Mouse (Mus musculus) stomach, embryonic 15.5 days (tissue): ENCODE measurements around the gene Psapl1. TPM values are rescaled to one million over a fixed set of nuclear protein-coding genes. Genes with fewer than 3 reads are reported as not detected.

ENCODE experiments used
- ATAC-seq: fragments of 200-750 bp; cut with Nextera tagmentation; 2 replicates; pipeline ENCODE4 v1.8.0; 2017; ENCODE audit warnings: low read depth, moderate number of reproducible peaks, moderate TSS enrichment; ENCODE audit not compliant: insufficient read depth, low FRiP score
- H3K27ac ChIP-seq: fragments of 300-500 bp; sonication (generic); 2 replicates; pipeline ENCODE4 v1.5.1; 2015; ENCODE audit warnings: mild to moderate bottlenecking, inconsistent platforms
- H3K27me3 ChIP-seq: fragments of 300-500 bp; sonication (generic); replicated peaks from 2 replicates; pipeline ENCODE4 v1.6.1; 2015; ENCODE audit warnings: inconsistent platforms
- H3K36me3 ChIP-seq: fragments of 300-500 bp; sonication (generic); 2 replicates; pipeline ENCODE4 v1.6.1; 2015; ENCODE audit warnings: inconsistent platforms
- H3K4me1 ChIP-seq: fragments of 300-500 bp; sonication (generic); 2 replicates; pipeline ENCODE4 v1.6.1; 2015; ENCODE audit warnings: inconsistent platforms
- H3K4me2 ChIP-seq: fragments of 300-500 bp; sonication (generic); 2 replicates; pipeline ENCODE4 v1.6.1; 2015; ENCODE audit warnings: mild to moderate bottlenecking, inconsistent platforms
- H3K4me3 ChIP-seq: fragments of 300-500 bp; sonication (generic); replicated peaks from 2 replicates; pipeline ENCODE4 v1.5.1; 2015; ENCODE audit warnings: inconsistent platforms
- H3K9ac ChIP-seq: fragments of 300-500 bp; sonication (generic); 2 replicates; pipeline ENCODE4 v1.6.1; 2015; ENCODE audit warnings: inconsistent platforms
- H3K9me3 ChIP-seq: fragments of 300-500 bp; sonication (generic); 2 replicates; pipeline ENCODE4 v1.6.1; 2016; ENCODE audit warnings: inconsistent platforms
- WGBS: fragments of 180-500 bp; shearing (Covaris S2); methylation state at CpG from one replicate; pipeline ENCODE4 v1.1.7; 2015; 5-methylcytosine and 5-hydroxymethylcytosine counted together
- polyA plus RNA-seq: library from polyadenylated mRNA; unstranded; fragments of >200 nt; fragmentation: Nextera tagmentation; extraction: Ambion mirVana; gene quantifications from 2 replicates; pipeline ENCODE4 v1.2.1, GENCODE M21; 2015

Psapl1 gene
- polyA plus RNA-seq, result 8.4 and 16.7 TPM in 2 replicates

DNA sequence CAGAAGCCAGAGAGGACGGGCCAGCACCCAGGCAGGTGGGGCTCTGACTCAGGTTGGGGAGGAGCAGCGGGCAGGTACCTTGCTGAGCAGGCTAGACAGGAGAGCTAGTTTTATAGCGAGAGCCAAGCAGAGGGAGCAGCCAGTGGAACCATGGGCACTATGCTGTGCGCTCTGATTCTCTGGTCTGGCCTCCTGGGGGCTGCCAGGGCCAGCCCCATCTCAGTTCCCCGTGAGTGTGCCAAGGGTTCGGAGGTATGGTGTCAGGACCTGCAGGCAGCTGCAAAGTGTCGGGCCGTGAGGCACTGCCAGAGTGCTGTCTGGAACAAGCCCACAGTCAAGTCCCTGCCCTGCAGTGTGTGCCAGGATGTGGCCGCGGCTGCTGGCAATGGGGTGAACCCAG is at the start of gene Psapl1:
Psapl1 (plus strand) TSS at position 106 of the 400 bp plus-strand sequence.
- no peak within 1 kb of the TSS for H3K4me2 ChIP-seq
- peak; percentile 70 for ATAC-seq
- 79% methylated on average over 10 of the region's 10 CpGs for WGBS
- H3K27ac ChIP-seq, result peak within 1 kb of the TSS; percentile 74
- no peaks in the 10 kb centered on the region for H3K36me3 ChIP-seq
- H3K27me3 ChIP-seq, result no peaks in the 10 kb centered on the region
- no peak within 1 kb of the TSS for H3K4me3 ChIP-seq
- H3K4me1 ChIP-seq, result no peaks in the 10 kb centered on the region; the same call in none of the 2 replicates
- H3K9ac ChIP-seq, result no peak within 1 kb of the TSS
- no peaks in the 10 kb centered on the region for H3K9me3 ChIP-seq

DNA sequence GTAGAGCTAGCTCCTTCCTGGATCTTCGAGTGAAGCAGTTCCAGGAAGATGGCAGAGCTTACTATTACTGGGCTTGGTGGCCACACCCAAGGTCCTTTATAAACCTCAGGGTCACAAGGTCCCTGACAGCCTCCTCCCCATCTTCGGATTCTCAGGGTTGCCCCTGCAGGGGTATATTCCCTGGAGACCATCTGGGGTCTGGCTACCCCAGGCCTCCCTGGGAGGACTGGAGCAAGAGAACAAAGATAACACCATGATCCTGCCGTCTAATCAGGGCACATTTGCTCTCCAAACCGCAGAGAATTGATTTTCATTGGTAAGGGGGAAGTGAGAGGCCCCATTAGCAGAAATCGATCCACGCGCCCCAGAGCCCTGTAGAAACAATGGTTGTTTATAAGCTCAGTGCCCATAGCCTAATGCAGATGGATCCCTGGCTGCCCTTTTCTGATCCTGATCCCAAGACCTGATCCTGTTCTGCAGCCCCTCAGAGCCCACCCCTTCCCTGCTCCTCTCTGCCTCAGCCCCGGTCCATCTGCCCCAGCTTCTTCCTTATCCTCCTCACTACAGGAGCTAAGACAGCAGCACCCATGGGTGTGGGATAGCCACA is 48.8 kb upstream of the Psapl1 start:
- H3K27me3 ChIP-seq, result no peaks in the 10 kb centered on the region
- 45% methylated on average over 8 of the region's 8 CpGs for WGBS
- H3K4me1 ChIP-seq, result no peaks in the 10 kb centered on the region; the same call in 1 of the 2 replicates
- ATAC-seq, result no peak
- no peak overlapping the region for H3K27ac ChIP-seq
- H3K9ac ChIP-seq, result no peak overlapping the region
- H3K9me3 ChIP-seq, result no peaks in the 10 kb centered on the region
- no peak overlapping the region for H3K4me3 ChIP-seq
- no peak overlapping the region for H3K4me2 ChIP-seq
- no peaks in the 10 kb centered on the region for H3K36me3 ChIP-seq

DNA sequence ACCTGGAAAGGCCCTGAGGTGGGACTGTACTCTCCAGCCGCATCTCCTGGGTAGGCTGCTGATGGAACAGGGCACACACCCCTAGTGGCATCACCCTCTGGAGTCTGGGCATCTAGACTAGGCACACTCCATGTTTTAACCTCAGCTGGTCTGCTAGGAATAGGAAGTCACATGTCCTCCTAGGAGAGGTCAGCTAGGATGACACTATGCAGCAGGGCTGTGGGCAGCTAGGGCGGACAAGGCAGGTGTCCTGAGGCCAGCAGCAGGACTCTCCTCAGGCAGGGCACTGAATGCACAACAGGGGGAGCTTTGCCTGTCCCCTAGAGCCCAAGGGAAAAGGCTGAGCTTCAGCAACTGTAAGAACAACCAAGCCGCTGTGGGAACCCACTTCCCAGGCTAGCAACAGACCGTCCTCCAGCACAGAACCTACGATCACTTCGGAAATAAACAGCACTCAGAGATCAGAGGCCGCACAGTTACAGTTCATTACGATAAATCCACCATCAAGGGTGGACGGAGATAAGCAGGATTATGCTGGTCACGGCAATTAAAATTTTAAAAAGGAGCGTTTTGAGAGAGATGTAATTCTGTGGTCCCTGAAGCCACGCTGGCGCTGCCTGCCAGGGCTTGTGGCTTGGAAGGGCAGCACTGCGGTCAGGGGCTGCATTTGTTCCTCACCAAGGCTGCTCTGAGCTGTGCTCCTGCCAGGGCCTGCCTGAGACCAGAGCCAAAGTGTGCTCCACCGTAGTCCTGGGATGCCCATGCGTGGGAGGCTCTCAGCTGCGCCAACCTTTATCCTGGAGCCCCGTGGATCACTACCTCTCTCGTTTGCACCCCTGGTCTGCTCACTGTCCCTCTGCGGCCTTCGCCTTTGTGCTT is 38.2 kb upstream of the Psapl1 start:
- no peak overlapping the region for H3K9ac ChIP-seq
- H3K4me2 ChIP-seq, result no peak overlapping the region
- H3K27ac ChIP-seq, result no peak overlapping the region
- no peaks in the 10 kb centered on the region for H3K9me3 ChIP-seq
- H3K27me3 ChIP-seq, result no peaks in the 10 kb centered on the region
- no peaks in the 10 kb centered on the region for H3K36me3 ChIP-seq
- no peaks in the 10 kb centered on the region for H3K4me1 ChIP-seq
- WGBS, result 83% methylated on average over 21 of the region's 21 CpGs
- ATAC-seq, result no peak
- H3K4me3 ChIP-seq, result no peak overlapping the region

DNA sequence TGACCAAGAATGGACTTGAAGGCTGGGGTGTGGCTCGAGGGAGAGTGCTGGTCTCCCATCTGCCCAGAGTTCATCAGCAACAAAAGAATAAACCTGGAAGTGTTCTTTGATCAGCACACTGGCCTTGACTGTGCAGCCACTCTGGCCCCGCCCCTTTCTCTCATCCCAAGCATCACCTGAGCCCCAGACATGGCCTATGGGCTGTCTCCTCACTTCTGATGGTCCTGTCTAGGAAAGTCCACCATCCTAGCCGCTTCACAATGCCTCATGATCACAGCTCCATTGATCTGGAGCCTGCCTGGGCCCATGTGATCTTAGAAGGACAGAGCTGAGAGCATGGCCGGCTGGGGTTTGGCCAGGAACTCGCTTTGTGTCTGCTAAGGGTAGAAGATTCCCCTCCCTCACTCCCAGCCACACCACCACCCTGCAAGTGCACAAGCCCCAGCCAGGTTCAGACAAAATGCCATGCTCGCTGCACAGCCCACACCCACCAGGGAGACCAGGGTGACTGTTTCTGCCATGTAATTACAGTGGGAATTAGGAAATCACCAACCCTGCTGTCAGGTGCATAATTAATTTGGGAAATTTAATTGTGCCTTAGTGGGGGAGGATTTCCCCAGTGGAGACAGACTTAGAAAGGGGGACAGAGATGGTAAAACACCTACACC is 37.3 kb upstream of the Psapl1 start:
- no peak for ATAC-seq

DNA sequence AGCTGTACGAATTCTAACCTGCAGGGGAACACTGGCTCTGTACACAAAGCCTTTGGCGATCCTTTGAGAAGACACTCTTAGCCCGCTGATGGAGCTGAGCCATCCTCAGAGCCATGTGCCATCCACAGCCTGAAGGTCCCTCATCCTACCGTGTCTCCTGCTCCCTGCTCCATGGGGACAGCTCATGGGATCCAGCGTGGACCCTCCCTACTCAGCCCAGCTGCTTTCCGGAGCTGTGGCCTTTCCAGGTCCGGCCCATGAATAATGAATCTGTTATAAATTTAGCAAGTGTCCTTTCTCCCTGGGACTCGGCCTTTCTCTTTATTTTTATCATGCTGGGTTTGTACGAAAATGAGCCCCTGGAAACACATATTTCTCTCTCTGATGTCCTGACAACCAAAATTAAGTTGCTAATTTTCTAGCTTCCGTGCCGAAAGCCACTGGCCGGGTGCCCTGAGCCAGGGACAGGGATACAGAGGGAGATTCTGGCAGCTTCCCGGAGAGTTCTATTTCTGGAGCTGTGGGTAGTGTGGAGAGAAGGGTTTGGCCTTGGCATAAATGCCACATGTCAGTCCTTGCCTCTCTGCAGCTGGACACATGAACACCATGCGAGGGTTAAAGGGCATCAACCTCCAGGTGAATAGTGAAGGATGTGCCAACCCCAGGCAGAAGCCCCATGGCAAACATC is 34.7 kb upstream of the Psapl1 start:
- Histone ChIP-seq H3K27ac (no peak overlapping the region), H3K4me1 (no peaks in the 10 kb centered on the region), H3K4me3 (no peak overlapping the region), H3K27me3 (no peaks in the 10 kb centered on the region), H3K9me3 (no peaks in the 10 kb centered on the region), H3K9ac (no peak overlapping the region), H3K4me2 (no peak overlapping the region), H3K36me3 (no peaks in the 10 kb centered on the region)
- ATAC-seq, result no peak
- 70% methylated on average over 14 of the region's 14 CpGs for WGBS

More for the DNA sequence above, 37.3 kb upstream of the Psapl1 start:
- 77% methylated on average over 6 of the region's 6 CpGs for WGBS
- no peaks in the 10 kb centered on the region for H3K36me3 ChIP-seq
- no peaks in the 10 kb centered on the region for H3K9me3 ChIP-seq
- H3K4me3 ChIP-seq, result no peak overlapping the region
- no peak overlapping the region for H3K4me2 ChIP-seq
- no peaks in the 10 kb centered on the region for H3K27me3 ChIP-seq
- H3K4me1 ChIP-seq, result no peaks in the 10 kb centered on the region
- no peak overlapping the region for H3K27ac ChIP-seq
- no peak overlapping the region for H3K9ac ChIP-seq

DNA sequence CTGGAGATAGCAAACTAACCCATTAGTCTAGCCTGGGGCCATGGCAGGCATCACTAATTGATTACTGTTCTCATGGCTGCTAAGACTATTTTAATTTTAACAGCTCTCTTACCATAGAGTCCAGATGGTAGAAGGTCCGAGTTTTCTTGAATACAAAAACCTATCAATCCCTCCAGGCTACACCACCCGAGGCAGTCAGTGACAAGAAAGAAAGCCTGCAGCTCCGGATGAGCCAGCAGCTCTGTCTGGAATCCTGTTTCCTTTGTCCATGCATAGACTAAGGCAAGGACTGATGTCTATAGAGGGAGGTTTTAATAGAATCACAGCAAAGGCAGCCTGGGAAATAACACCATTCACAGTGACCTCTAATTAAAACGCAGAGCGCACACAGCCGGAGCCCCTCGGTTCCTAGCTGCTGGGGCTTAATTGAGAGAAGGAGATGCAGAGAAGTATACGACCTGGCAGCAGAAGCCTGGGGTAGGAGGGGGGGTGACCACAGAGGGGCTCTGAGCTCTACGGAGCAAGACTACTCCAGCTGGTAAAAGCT is 29.2 kb upstream of the Psapl1 start:
- Histone ChIP-seq H3K9ac (no peak overlapping the region), H3K36me3 (no peaks in the 10 kb centered on the region)

DNA sequence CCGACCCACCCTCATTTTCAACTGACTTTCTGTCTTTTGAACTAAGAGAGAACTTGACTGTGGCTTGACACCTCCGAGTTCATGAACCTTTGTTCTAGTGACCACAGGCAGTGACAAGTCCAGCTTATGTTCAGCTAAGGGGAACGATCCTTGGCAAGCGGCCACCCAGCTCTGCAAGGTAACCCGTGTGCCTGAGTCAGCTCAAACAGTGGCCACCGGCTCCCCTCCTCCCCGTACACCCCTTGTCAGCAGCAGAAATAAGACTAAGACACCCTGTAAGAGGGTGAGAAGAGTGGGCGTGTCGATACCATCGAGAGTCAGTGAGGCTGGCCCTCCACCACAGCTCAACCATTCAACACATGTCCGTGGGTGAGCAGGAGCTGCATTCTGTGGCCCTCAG is 27.4 kb upstream of the Psapl1 start:
- Histone ChIP-seq H3K4me1 (0 out of 2 replicates have a peak, but pooled peaks cover 4% of the 10 kb centered on the region), H3K27ac (no peak overlapping the region), H3K9ac (no peak overlapping the region), H3K36me3 (no peaks in the 10 kb centered on the region), H3K9me3 (no peaks in the 10 kb centered on the region), H3K4me2 (no peak overlapping the region), H3K27me3 (no peaks in the 10 kb centered on the region), H3K4me3 (no peak overlapping the region)
- 80% methylated on average over 11 of the region's 11 CpGs for WGBS
- no peak for ATAC-seq

More for the DNA sequence above, 29.2 kb upstream of the Psapl1 start:
- ATAC-seq, result no peak
- no peak overlapping the region for H3K4me3 ChIP-seq
- 55% methylated on average over 9 of the region's 9 CpGs for WGBS
- no peaks in the 10 kb centered on the region for H3K9me3 ChIP-seq
- no peak overlapping the region for H3K27ac ChIP-seq
- H3K27me3 ChIP-seq, result no peaks in the 10 kb centered on the region
- no peak overlapping the region for H3K4me2 ChIP-seq
- 0 out of 2 replicates have a peak, but pooled peaks cover 4% of the 10 kb centered on the region for H3K4me1 ChIP-seq

DNA sequence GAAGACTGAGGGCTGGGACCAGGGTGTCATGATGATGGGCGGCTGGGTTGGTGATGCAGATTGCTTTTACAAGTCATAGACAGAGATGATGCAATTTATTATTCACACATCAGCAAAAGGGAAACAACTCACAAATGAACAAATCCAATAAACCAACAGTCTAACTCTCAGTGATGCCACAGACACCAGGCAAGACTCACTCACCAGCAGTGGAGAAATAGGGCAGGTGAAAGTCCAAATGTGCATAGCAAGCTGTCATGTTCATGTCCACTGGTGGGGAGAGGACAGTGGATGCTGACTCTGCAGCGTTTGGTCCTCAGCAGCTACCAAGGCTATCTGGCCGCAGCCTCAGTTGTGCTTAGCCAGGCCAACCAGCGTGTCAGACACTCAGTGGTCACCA is 26.9 kb upstream of the Psapl1 start:
- Histone ChIP-seq H3K27me3 (no peaks in the 10 kb centered on the region), H3K27ac (no peak overlapping the region), H3K9me3 (no peaks in the 10 kb centered on the region), H3K4me3 (no peak overlapping the region), H3K4me2 (no peak overlapping the region), H3K9ac (no peak overlapping the region), H3K4me1 (0 out of 2 replicates have a peak, but pooled peaks cover 4% of the 10 kb centered on the region), H3K36me3 (no peaks in the 10 kb centered on the region)
- no peak for ATAC-seq
- WGBS, result 86% methylated on average over 4 of the region's 4 CpGs

DNA sequence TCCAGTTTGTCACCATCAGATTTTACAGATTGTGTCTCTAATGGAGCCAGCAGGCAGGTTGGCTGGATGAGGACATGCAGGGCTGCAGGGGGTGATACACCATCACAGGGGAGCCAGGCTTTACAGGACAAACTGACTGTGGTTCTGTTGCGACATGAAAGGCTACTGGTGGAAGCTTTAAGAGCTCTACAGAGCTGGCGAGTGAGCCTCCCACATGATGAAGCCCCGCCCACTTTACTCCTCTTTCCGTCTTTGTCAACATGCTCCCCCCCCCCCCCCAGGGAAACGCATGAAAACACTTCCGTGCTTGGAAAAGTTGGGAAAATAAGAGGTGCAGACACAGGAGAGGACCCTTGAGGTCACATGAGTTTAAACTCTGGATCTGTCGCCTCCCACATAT is 25.6 kb upstream of the Psapl1 start:
- Histone ChIP-seq H3K27ac (no peak overlapping the region), H3K4me2 (no peak overlapping the region), H3K36me3 (no peaks in the 10 kb centered on the region), H3K9ac (no peak overlapping the region), H3K27me3 (no peaks in the 10 kb centered on the region), H3K9me3 (no peaks in the 10 kb centered on the region), H3K4me3 (no peak overlapping the region), H3K4me1 (0 out of 2 replicates have a peak, but pooled peaks cover 4% of the 10 kb centered on the region)
- ATAC-seq, result no peak
- 47% methylated on average over 7 of the region's 7 CpGs for WGBS

DNA sequence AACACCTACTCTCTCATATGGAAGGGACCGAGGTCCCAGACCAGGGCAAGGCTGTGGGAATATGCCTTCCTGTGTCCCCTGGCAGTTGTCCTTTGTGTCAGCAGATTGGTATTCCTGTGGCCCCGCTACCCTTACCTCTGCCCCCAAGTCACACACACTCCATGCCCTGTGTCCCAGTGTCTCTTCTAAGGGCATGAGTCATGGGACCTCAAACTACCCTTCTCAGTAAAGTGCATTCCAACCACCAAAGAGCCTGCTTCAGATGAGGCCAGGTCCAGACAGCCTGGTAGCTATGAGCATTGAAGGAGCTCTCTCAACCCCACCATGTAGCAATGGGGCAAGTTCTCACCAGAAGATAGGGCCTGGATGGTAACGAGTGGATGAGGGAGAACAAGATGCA is 25.0 kb upstream of the Psapl1 start:
- WGBS, result 87% methylated on average over 3 of the region's 3 CpGs
- Histone ChIP-seq H3K27ac (no peak overlapping the region), H3K9me3 (no peaks in the 10 kb centered on the region), H3K4me3 (no peak overlapping the region), H3K4me2 (no peak overlapping the region), H3K9ac (no peak overlapping the region), H3K27me3 (no peaks in the 10 kb centered on the region), H3K36me3 (no peaks in the 10 kb centered on the region), H3K4me1 (0 out of 2 replicates have a peak, but pooled peaks cover 4% of the 10 kb centered on the region)
- ATAC-seq, result no peak

DNA sequence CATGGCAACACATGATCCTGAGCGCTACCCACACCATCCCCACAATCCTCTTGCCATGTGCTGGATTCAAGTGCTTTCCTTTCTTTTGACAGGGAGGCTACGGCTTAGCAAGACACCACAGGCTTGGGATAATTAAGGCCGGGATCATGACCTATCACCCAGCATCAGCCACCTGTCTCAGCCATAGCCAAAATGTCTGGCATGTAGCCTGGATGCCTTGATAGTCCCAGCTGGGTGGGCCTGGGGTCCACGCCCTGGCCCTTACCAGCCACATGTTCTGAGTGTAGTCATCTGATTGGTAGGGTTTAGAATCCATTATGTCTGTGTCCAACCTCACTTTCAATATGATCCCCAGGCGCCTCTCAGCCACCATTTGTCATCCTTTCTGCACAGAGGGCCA is 24.1 kb upstream of the Psapl1 start:
- Histone ChIP-seq H3K4me2 (no peak overlapping the region), H3K27ac (no peak overlapping the region), H3K27me3 (no peaks in the 10 kb centered on the region), H3K9ac (no peak overlapping the region), H3K4me3 (no peak overlapping the region), H3K36me3 (no peaks in the 10 kb centered on the region), H3K9me3 (no peaks in the 10 kb centered on the region), H3K4me1 (0 out of 2 replicates have a peak, but pooled peaks cover 4% of the 10 kb centered on the region)
- WGBS, result 83% methylated on average over 5 of the region's 5 CpGs
- no peak for ATAC-seq
